Mouse (Mus musculus) frontal cortex, adult (tissue): ENCODE results near the gene Ccdc169.
"Not testable (repeated sequence)": the region's sequence is repeated elsewhere in the genome, so short reads cannot be mapped to it uniquely, and the experiment has no call there.

Experiments
- ATAC-seq: cut with Nextera tagmentation; 2 replicates; pipeline ENCODE4 v1.9.2; 2017; ENCODE audit warnings: mild to moderate bottlenecking, moderate library complexity, mixed read lengths; ENCODE audit not compliant: low TSS enrichment

The Ccdc169 gene

DNA sequence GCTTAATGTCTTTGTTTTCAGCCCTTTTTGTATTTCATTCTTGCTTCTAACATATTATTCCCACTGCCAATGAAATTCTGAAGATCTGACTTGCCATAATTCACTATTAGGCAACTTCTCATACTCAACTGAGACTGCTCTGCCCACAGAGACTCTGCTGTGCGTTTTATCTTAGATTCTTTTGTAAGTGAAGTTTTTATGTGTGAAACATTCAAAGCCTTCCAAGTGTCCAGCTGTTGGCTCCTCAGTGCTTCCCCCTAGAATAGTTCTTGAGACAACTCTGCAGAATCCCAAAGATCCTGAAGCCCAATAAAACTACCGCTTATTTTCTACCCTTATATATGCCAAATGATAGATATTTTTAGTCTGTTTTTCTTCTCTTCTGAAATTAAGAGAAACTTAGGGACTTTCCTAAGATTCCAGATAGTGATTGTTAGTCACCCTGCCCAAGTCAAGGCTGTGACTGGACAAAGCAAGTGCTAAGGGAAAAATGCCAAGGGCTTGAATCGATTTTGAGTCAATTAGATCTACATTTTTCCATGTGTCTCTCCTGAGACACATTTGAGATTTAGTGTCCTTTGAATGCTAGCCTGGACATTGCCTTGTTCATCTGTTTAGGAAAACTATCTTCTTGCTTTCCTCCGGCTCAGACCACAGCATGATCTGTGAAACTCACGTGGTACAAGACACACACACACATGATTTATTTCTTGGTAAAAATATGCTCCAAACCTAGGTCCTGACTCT, 58.6 kb downstream of the Ccdc169 start:
- peak; percentile 57 for ATAC-seq

DNA sequence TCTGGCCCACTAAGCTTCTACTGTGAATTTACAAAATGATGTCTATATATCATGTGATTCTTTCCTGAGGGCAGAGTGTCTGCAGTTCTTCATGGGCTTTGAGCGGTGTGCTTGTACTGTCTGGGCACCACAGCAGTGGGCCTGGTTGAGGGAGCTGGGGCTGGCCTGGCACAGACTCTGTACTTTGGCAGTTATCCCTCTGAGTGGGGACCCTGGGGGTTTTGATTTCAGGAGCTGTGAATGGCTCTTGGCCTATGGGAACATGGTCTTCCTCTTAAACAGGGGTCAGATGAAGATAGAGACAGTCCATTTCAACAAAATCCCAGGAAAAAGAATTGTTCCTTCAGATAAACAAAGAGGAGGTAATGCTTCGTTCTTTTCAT, 59.2 kb downstream of the Ccdc169 start:
- no peak for ATAC-seq

- not testable (repeated sequence) for ATAC-seq
These were observed 66.5 kb downstream of the Ccdc169 start for GRCm38 (mm10) chr3:55203621-55204020.

GRCm38 (mm10) chr3:55206413-55206812, 69.3 kb downstream of the Ccdc169 start:
- ATAC-seq = no peak

DNA sequence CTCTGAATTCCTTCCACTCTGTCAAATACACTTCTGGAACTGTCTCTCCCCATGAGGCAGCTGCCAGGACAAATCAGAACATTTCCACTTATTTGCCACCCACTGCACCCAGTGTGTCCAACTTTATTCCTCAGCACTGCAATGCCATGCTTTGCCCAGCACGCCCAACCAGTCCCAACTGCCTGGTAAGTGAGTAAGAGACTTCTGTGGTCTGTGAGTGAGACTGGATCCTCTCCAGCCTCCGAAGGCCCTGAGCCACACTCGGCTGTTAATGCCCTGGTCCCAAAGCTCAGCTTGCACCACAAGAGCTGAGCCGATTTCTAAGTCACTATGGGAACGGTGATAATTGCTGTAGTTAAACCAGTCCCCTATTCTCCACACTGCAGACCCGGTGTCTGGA, 70.5 kb downstream of the Ccdc169 start:
- ATAC-seq = no peak

- no peak for ATAC-seq
These were observed 75.1 kb downstream of the Ccdc169 start for GRCm38 (mm10) chr3:55212254-55212653.

GRCm38 (mm10) chr3:55213785-55214184, 76.6 kb downstream of the Ccdc169 start:
- ATAC-seq = no peak

DNA sequence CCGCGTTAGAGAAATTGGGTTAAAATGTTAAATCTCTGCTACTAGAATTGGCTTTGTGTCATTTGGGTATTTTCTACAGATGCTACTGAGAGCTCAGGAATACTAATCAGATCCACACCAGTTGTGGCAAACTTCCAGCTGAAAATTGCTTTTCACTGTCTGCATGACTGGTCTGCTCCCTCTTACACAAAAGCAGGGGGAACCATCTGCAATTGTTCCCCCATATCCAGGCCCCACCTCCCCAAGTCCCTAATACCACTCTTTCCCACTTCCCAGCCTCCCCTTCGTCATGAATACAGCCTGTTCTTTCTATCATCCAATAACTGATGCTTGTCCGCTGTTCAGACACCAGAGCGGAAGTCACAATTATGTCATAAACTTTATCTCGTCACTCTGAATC, 77.3 kb downstream of the Ccdc169 start:
- no peak for ATAC-seq

DNA sequence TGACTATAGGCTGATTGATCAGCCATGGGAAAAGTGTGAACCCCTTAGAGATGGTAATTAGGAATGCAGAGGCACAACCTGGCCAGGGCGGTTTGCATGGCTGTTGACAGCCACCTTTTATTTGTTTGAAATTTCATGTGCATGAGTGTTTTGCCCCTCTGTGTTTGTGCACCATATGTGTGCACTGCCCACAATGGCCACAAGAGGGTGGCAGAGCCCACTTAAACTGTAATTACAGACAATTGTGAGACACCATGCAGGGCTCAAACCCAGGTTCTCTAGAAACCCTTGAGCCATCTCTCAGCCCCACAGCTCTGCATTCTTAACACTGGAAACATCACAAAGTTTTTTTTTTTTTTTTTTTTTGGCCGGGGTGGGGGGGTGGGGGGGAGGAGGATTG, 85.4 kb downstream of the Ccdc169 start:
- ATAC-seq = no peak
